ENCODE assay signal across 16 mouse cellular contexts in the genomic region with DNA sequence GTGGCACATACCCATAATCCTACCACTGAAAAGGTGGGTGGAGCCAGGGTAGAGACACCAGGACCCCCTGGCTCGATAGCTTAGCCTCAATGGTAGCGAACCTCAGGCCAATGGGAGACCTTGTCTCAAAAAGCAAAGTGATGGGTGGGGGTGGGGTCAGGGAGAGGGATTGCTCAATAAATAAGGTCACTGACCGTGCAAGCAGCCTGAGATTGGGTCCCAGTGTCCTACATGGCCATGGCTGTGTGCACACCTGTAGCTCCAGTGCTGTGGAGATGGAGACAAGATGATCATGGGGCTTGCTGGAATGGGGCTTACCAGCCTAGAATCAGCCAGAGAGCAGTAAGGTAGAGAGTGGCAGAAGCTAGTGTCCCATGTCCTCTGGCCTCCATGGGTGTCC.
"Had no signal": no experiment of that assay in that cellular context is flagged by ENCODE, and none has a peak within 500 bp of the region (broad histone marks: within the 10 kb centered on the region; RNA-seq: fewer than 3 reads in every experiment).

No protein-coding gene starts in this region.

- H3K4me3 ChIP-seq: neural tube, embryonic 13.5 days; neural tube, embryonic 15.5 days; stomach, embryonic 15.5 days had no signal

- DNase-seq: retina, postnatal 1 day; right cerebral cortex, adult 18-20 months; right cerebral cortex, postnatal 14 days; right cerebral cortex, postnatal 25 days; right cerebral cortex, postnatal 4 days; spleen, adult 18-20 months; thymus, adult 18-20 months; thymus, adult 2 months; thymus, postnatal 14 days; thymus, postnatal 25 days; thymus, postnatal 36 days; thymus, postnatal 4 days had no signal

- H3K9ac ChIP-seq: neural tube, embryonic 13.5 days; neural tube, embryonic 15.5 days; stomach, embryonic 15.5 days had no signal

- H3K27me3 ChIP-seq: neural tube, embryonic 13.5 days; neural tube, embryonic 15.5 days; stomach, embryonic 15.5 days had no signal

- H3K9me3 ChIP-seq: neural tube, embryonic 13.5 days; neural tube, embryonic 15.5 days; stomach, embryonic 15.5 days had no signal

- H3K4me2 ChIP-seq: neural tube, embryonic 13.5 days; neural tube, embryonic 15.5 days; stomach, embryonic 15.5 days had no signal

- H3K27ac ChIP-seq: neural tube, embryonic 13.5 days; neural tube, embryonic 15.5 days; stomach, embryonic 15.5 days; stomach, postnatal 0 days had no signal

- H3K4me1 ChIP-seq: stomach, embryonic 15.5 days had no signal
